Mouse (Mus musculus) frontal cortex, postnatal 10 days (tissue): ENCODE data around the gene Timp3.

Experiments
- DNase-seq, 2 experiments: peaks; one replicate each; pipeline ENCODE4 v3.0.0; 2022; ENCODE audit warnings: low spot score in 2 of 2, mixed read lengths in 1 of 2

Gene Timp3

DNA sequence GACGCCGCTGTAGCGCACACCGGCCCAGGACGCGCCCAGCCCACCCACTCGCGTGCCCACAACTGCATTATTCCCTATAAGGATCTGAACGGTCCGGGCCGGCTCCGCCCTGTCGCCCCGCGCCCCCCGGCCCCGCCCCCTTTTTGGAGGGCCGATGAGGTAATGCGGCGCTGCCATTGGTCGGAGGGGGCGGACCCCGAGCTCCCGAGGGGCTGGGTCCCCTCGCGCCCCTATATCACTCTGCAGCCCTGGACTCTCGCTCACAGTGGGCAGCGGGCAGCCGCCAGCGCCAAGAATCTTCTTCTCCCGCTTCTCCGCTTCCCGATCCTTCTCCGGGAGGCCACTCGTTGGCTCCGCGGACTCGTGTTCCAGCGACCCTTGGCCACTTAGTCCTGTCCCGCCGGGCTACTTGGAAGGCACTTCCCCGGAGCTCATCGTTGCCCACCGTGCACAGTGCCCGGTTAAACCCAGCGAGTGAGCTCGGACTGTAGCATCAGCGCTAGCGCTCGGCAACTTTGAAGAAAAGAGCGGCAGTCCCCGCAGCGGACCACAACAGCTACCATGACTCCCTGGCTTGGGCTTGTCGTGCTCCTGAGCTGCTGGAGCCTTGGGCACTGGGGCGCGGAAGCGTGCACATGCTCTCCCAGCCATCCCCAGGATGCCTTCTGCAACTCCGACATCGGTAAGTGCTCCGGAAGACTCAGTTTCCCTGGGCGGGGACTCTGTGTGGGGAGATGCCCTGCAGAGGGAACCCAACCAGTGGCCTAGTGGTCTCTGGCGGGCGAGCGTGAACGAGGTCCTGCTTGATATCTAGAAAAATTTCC, at the start of gene Timp3:
Gene Timp3 (plus strand): TSS at position 80 of the 824 bp plus-strand sequence.
- DNase-seq: peak; percentile 39 to 78

DNA sequence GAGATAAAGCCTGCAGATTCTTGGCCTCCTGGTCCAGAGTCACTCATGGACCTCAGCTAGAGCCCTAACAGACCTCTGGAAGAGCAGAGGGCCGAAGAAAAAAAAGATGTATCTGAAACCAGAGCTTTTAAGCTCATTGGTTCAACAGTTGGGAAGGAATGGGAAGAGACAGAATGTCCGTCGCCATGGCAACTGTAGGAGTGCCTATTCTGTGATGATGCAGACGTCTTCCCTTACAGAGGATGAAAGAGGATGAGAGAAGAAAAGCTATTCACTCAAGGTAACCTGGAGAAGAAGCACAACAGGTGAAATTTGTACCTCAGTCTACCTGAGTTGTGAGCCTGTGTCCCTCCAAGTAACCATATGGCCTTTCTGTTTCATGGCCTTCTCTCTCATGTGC, 44.0 kb upstream of the Timp3 start:
- peak; percentile 49 to 53 for DNase-seq

DNA sequence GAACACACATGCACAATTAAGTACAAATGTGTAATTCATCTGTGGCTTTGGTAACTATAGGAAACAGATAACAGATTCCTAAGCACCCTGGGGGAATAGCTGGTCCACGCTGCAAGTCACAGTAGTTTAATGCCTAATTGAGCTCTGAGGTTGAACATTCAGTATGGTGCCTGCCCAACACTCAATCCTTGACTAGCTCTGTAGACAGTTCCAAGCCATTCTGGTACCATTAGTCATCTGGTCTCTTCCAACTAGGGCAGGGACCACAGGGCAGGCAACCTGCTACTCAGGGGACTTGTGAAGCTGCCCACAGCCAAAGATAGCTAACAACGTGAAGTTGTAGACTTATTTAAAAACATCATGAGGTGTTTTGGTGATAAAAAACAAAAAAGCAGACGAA, 43.1 kb upstream of the Timp3 start:
- no peak for DNase-seq

DNA sequence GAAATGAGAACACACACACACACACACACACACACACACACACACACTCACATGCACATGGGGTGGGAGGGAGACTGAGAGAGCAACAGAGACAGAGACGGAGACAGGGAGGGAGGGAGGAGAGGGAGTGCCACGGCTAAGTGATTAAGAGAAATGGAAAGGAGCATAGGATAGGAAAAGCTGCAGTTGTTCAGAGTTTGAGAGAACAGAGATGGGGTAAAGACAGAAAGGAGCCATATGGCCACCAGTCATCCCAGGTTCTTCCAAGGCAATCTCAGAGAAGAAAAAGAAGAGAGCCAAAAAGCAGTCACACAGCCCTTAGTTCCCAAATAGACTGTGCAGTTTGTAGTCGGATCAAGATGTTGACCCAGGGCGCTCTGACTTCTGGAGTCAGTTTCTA, 42.1 kb upstream of the Timp3 start:
- no peak for DNase-seq

DNA sequence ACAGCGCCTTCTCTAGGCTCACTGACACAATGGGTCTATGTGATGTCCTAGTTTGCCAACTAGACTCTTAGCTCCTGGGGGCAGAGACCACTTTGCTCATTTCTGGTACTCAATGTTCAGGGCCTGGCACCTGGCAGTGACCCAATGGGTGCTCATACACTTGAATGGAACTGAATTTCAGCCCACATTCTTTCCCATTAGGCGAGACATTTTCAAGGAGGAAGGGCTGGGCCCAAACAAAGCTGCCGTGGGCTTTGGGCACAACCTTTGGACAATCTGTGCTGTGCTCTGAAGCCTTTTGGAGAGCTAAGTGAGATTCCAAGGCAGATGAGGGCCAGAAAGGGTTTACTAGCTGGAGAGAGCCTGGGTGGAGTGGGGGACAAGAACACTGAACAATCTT, 41.2 kb upstream of the Timp3 start:
- DNase-seq: no peak

DNA sequence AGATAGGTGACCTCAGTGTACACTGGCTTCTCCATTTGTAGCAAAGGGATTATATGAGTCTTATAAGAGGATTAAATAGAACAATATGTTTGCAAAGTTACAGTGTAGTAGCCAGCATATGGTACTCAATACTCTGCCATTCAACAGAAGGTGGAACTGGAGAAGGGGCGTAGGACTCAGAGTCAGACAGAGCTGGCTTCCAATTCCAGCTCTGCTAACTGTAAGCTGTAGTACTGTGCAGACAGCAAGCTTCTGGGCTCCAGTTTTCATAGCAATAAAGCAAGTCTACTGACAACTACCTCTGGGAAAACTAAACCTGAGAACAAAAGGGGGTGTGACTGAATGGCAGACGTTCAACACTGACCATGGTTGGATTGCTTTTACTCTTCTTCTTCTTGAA, 38.4 kb upstream of the Timp3 start:
- no peak for DNase-seq

DNA sequence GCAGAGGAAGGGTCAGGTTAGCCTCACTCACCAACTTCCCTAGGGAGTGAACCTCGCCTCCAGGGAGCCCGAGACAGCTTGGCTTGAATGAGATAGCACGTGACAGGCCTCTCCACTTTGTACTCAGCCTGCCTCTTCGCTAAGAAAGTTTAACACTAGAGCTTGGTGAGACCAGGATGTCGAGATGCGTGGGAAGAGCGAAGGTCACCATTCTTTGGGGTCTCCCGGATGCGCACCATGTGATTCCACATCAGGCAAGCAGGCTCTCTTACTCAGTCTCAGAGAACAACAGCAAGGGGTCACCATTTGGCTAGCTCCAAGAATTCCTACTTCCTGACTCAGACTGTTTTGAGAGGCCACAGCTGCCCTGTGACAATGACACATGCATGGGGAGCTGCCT, 35.6 kb upstream of the Timp3 start:
- DNase-seq: no peak

DNA sequence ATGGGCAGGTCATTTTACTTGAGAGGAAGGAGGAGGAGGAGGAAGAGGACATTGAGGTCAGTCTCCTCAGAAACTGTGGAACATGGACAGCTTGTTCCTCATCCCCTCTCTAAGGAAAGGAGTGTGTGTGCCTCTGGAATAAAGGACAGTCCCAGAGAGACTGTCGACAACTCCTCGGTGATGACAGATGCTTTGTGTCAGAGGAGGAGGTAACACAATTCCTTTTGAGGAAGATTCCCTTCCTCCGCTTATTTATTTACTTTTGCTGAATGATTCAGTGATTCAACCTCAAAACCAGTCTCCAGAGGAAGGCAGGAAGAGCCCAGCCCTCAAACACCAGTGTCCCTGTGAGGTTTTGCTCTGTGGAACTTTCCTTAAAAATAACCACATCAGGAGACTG, 29.9 kb upstream of the Timp3 start:
- no peak for DNase-seq

DNA sequence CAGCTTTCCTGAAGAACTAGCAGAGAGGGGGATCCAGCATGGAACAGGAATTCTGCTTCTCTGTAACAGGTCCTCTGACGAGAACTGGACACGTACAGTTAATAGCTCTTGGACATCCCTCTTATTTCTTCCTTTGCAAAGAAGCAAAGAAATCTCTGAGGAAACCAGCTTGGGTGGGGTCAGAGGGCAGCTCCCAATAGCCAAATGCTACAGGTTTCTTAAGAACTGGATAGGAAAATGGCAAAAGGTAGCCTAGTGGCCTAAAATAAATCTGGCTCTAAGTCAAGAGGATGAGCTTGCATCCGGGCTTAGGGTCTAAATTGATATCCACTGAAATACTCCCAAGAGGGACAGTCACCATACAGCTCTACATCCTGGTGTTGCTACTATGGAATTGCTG, 27.3 kb upstream of the Timp3 start:
- DNase-seq: no peak

DNA sequence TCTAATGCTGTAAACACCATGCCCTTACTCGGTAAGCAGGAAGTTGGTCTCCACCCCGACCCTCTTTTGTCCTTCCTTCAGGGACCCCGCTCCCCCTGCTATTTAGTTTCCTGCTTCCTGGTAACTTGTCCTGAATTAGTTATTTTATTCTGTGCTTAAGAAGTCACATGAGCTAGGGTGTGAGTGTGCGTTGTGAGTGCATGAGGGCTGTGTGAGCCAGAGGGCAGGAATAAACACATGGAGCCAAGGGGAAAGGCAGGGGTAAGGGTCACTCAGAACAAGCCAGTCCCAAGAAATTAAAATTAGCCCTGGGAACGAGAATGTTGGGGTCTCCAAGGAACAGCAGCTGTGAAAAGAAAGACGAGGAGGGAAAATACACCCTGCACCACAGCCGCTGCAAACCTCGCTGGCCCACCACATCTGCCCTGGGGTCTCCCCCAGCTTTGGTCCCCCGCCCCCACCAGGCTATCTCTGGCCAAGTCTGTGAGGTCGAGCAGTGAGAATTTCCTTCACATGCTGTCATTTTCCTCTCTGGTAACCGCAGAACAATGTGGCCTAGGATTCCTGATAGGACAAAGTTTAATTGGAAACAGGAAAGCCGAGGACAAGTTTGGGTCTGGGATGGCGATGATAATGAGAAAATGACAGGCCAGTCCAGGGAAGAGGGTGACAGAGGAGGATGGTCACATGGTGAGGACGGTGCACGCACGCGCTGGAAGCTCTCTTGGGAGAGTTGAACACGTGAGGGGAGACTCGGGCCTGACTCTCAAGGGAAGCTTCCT, 26.6 kb upstream of the Timp3 start:
- DNase-seq: no peak

DNA sequence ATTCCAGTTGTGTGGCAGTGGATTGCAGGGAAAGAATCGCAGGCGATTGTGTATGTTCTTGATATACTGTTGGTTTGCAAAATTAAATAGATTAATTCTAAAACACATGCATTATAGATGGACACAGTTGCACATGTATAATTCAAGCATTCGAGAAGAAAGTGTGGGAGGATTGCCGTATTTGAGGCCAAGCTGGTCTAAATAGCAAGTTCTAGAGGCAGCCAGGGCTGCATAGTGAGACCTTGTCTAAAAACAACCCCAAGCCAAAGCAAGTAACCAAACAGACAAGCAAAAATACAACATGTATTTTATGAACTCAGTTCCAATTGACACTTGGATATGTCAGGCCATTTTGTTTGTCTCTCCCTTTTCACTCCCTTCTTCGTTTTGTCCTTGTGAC, 24.6 kb upstream of the Timp3 start:
- no peak for DNase-seq

DNA sequence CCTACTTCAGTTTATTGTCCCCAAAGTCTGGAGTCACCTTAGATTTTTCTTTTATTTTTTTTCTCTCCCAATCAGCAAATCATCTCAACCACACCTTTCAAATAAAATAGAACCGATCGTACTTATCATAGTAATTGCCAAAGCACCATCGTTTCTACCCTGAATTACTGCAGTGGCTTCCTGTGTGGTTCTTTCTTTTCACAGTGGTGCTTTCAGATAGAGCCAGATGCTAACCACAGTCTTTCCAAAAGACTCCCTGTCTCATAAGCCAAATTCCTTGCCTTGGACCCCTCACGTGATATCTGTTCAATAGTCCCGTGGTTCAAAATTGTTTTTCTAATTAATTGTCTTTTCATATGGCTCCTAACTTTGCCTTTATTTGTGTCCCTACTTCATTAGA, 22.8 kb upstream of the Timp3 start:
- DNase-seq: no peak

DNA sequence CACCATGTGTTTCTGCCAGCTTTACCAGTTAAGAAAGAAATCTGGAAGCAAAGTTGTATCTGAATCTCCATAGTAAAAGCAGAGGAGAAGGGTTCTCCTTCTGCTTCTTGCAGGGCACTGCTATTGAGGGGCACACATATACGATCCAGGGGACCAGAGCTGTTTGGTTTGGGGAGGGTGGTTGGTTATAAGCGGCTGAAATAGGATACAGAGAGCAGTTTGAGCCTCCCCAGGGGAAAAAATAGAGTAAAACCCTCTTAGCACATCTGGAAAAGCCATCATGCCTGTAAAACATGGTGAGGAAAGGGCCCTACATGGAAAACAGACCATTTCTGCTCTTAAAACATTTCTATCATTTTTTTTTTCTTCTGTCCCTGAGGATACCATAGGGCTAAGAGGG, 21.7 kb upstream of the Timp3 start:
- no peak for DNase-seq

DNA sequence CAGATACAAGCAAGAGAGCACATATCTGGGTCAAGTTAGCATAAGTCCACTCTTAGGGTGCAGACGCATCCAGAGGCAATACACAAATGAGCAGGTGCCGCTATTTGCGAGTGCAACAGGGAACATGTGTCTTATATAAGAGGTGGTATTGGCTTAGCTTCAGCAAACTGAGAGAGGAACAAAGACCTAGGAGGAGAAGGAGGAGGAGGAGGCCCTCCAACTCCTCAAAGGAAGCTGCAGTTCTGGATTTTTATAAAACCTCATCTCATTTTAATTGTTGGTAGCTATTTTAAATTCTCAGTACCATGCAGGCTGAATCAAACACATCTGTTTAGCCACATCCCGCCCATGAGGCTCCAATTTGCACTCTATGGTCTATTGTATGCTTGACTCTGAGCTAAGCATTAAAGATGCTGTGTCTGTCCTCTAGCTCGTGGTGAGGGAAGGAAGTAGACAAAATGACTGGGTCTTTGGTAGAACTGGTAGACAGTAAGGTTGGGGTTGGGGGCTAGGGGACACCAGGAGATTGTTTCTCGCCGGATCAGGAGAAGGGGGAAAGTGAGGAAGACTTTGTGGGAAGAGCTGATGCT, 20.5 kb upstream of the Timp3 start:
- no peak for DNase-seq

DNA sequence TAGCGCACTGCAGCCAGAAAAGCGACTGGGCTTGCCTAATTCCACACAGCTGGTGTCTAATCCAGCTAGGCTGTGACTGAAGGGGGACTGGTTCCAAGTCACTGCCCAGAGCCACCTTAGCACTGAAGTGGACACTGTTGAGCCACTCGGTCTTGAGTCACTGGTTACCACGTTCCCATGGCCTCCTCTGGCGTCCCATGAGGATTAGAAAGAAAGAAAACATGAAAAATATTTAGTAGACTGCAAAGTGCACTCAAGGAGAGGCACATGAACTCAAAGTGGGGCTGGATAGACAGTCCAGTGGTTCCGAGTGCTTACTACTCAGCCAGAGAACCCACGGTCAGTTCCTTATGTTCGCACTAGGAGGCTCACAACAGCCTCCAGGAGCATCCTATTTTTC, 18.9 kb upstream of the Timp3 start:
- DNase-seq: no peak

DNA sequence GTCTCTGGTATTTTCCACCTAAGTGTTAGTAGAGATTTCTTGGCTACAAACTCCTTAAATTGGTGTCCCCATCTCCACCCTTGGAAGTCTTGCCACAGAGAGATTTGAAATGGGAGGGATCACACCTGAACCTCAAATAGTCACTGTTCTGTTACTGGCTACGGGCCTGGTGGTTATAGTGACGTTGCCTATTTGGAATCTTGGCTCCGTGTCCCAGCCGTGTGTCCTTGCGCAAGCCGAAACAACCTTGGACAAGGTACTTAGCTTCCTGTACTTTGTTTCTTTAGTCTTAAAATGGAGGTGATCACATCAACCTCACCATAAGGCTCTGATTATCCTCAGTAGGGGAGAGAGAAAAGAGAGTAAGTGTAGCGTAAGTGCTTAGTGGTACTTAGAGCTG, 13.7 kb upstream of the Timp3 start:
- no peak for DNase-seq

DNA sequence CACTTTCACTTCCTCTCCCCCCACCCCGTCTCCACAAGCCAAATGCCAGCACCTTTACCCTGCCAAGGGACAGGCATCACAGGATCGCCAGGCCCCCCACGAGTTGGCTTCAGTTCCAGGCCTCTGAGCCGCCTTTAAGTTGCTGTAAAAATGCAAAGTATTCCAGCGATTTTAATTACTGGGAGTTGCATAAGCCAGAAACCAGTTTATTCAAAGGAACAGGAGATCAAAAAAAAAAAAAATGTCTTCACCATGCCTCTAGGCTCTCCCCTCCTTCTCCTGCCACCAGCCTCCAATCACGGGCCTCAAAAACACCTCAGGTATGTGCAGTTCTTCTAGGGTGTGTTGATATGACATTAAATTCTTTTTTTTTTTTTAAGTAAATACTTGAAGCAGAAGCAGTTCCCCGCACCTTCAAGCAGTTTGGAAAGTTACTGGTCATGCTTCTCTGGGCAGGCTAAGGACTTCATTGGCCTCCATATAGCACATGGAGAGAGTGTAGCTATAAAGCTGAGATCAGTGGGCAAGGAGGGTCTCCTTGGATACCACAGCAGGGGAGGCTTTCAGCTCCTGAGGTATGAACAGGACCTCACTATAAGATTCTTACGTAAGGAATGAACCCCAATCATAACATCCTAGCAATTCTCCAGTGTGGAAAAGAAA, 9.9 kb upstream of the Timp3 start:
- DNase-seq: no peak

DNA sequence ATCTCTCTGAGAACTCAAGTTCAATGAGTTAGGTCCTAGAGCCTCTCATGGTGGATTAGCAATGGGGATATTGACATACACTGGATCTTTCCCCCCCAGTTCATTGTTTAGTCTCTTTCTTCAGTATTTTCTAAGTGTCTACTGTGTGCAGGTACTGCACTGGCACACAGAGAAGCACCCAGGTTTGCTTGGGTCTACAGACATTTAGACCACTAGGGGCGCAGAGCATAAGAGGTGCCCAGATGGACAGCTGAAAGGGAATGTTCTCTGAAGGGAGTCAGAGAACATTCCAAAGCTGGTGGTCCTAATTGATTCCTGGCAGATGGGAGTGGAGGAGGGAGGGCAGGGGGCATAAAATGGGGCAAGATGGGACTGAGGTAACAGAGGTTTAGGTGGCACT, 6.3 kb upstream of the Timp3 start:
- DNase-seq: no peak

DNA sequence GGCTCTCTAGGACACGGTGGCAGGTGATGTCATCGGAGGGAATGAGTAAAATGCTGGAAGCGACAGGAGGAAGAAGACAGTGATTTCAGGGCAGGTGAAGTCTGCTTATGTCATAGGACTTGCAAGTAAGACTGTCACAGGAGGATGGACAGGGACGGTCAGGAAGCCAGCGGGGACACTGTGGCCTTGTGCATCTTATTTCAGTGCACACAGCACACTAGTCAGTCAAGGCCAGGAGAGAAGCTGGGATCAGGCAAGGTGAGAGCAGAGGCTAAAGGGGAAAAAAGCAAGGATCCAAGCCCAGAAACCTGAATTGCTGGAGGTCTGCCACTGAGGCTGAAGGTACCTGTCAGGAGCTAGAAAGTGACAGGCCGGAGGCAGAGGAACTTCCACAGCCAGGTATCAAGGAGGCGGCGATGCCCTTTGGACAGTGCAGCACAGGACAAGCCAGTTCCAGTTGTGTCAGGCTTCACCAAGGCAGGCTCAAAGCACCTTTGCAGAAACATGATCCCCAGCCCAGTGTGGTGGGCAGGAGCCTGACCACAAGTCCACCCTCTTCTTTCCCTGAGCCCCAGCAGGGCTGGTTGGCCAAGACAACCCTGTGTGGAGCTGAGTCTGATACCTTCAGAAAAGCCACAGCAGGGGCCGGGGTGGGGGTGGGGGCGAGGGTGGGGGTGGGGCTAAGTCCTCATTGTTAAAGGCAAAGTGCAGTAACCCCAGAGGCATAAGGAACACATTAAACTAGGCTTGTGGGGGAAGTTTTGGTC, 5.4 kb upstream of the Timp3 start:
- no peak for DNase-seq

DNA sequence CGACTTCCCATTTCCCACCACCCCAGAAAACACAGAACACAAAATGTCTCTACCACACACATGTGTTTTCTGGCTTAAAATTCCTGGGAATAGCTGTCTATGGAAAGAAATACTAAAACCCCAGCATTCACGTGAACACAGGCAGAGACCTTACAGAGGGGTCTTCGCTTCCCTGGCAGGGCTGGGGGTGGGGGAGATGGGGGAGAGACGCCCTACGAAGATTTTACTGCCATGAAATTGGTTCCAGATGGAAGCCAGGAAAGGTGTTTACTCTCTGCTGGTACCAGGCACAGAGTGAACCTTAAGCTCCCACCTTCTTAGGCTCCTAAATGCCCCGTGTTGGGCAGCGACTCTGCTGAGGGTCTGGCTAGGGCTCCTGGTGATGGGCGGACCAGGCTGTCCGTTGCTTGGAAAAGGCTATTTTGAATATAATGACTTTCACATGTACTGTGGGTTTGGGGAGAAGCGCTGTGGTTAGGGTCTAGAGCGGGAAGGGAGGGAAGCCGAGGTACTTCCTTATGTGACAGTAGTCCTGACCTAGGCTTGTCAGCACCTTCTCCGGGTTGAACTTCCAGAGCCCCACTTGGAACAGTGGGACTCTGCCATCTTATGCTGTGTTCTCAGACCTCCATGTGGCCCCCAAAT, 4.6 kb upstream of the Timp3 start:
- no peak for DNase-seq

DNA sequence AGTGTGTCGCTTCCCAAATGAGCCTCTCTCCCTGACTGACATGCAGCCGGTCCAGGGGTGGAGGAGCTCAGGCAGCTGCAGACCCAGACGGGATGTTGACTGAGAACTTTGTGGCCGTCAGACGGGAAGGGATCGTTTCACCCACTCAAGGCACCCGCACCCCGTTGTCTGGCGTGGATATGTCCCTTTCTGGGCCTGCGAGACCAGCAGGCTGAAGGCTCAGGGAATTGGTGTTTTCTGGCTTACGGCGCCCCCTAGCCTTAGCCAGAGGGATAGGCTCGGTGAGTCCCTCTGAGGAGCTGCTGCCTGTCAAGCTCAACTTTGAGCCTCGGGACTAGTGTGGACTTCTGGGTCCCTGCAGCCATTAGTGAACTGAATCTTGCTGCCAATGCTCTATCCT, 4.1 kb upstream of the Timp3 start:
- DNase-seq: peak; percentile 42 to 73
